Mouse (Mus musculus) liver, adult 2 months (tissue): Measurements from ENCODE around the gene Tmem170b. TPM values are rescaled to one million over a fixed set of nuclear protein-coding genes. Genes with fewer than 3 reads are reported as not detected.

Experiments
- DNase-seq: peaks from one replicate; pipeline ENCODE4 v3.0.0-alpha.2; 2011; ENCODE audit warnings: low read depth, low spot score; ENCODE audit errors: extremely low read depth
- H3K27ac ChIP-seq: fragments of 200-500 bp; replicated peaks from 2 replicates; pipeline ENCODE4 v1.5.1; 2012; ENCODE audit warnings: low read depth, mild to moderate bottlenecking, control low read depth, inconsistent platforms, low read length; ENCODE audit not compliant: insufficient read depth
- H3K27me3 ChIP-seq: fragments of 200-500 bp; 2 replicates; pipeline ENCODE4 v1.6.1; 2012; ENCODE audit warnings: mild to moderate bottlenecking, moderate library complexity, low read length, inconsistent platforms; ENCODE audit not compliant: control insufficient read depth, insufficient read depth
- H3K36me3 ChIP-seq: fragments of 200-500 bp; 2 replicates; pipeline ENCODE4 v1.6.1; 2012; ENCODE audit warnings: low read length, inconsistent platforms; ENCODE audit not compliant: control insufficient read depth, insufficient read depth
- H3K4me1 ChIP-seq: fragments of 200-500 bp; 2 replicates; pipeline ENCODE4 v1.6.1; 2011; ENCODE audit warnings: low read length; ENCODE audit not compliant: control insufficient read depth, insufficient read depth
- H3K4me3 ChIP-seq: fragments of 200-500 bp; 2 replicates; pipeline ENCODE4 v1.5.1; 2011; ENCODE audit warnings: low read depth, mild to moderate bottlenecking, control low read depth, low read length, moderate library complexity; ENCODE audit not compliant: insufficient read depth
- H3K79me2 ChIP-seq: fragments of 200-500 bp; 2 replicates; pipeline ENCODE4 v1.6.1; 2012; ENCODE audit warnings: inconsistent platforms, mild to moderate bottlenecking, low read length, moderate library complexity; ENCODE audit not compliant: control insufficient read depth, insufficient read depth
- H3K9ac ChIP-seq: fragments of 200-500 bp; 2 replicates; pipeline ENCODE4 v1.6.1; 2012; ENCODE audit warnings: low read depth, mild to moderate bottlenecking, control low read depth, inconsistent platforms, low read length
- CTCF ChIP-seq: fragments of 200-500 bp; IDR thresholded peaks from 2 replicates; pipeline ENCODE4 v1.5.1; 2011; ENCODE audit warnings: low read depth, low read length, control low read depth
- POLR2A ChIP-seq: fragments of 200-500 bp; IDR thresholded peaks from 2 replicates; pipeline ENCODE4 v1.6.1; 2011; ENCODE audit warnings: low read length, control low read depth; ENCODE audit not compliant: insufficient read depth; ENCODE audit errors: extremely low read depth
- WGBS: fragments of 180-500 bp; shearing (Covaris S2); methylation state at CpG from one replicate; pipeline ENCODE4 v1.1.7; 2018; 5-methylcytosine and 5-hydroxymethylcytosine counted together
- polyA plus RNA-seq: library from polyadenylated mRNA; depleted of rRNA; stranded (reverse); fragments of >200 nt; gene quantifications from 2 replicates; pipeline ENCODE4 v1.2.3, GENCODE M21; 2012
- total RNA-seq: library from RNA; depleted of rRNA; stranded (reverse); fragments of >200 nt; gene quantifications from 2 replicates; pipeline ENCODE4 v1.2.3, GENCODE M21; 2014

Tmem170b gene
- total and polyA plus RNA-seq, 2 experiments, result 4.4 to 9.5 TPM

- Histone ChIP-seq H3K4me3 (no peak overlapping the region), H3K9ac (no peak overlapping the region), H3K27ac (no peak overlapping the region), H3K27me3 (no peaks in the 10 kb centered on the region), H3K4me1 (peaks cover 1% of the 10 kb centered on the region; the same call in 1 of the 2 replicates), H3K36me3 (no peaks in the 10 kb centered on the region), H3K79me2 (no peaks in the 10 kb centered on the region)
- no peak for DNase-seq
- TF ChIP-seq CTCF (no peak), POLR2A (no peak)
- WGBS, result 94% methylated on average over 3 of the region's 3 CpGs
Measured at GRCm38 (mm10) chr13:41584358-41584680, 21.4 kb upstream of the Tmem170b start.

GRCm38 (mm10) chr13:41584896-41585295 is 20.8 kb upstream of the Tmem170b start:
- H3K4me3 ChIP-seq, result no peak overlapping the region
- no peak overlapping the region for H3K9ac ChIP-seq
- H3K27ac ChIP-seq, result no peak overlapping the region
- no peaks in the 10 kb centered on the region for H3K27me3 ChIP-seq
- TF ChIP-seq CTCF (no peak), POLR2A (no peak)
- H3K36me3 ChIP-seq, result no peaks in the 10 kb centered on the region
- WGBS, result 82% methylated on average over 4 of the region's 4 CpGs
- no peaks in the 10 kb centered on the region for H3K79me2 ChIP-seq
- DNase-seq, result no peak
- peaks cover 1% of the 10 kb centered on the region; the same call in 1 of the 2 replicates for H3K4me1 ChIP-seq

GRCm38 (mm10) chr13:41596678-41597077 is 9.0 kb upstream of the Tmem170b start:
- Histone ChIP-seq H3K4me3 (no peak overlapping the region), H3K79me2 (no peaks in the 10 kb centered on the region), H3K27ac (no peak overlapping the region), H3K36me3 (no peaks in the 10 kb centered on the region), H3K27me3 (no peaks in the 10 kb centered on the region), H3K4me1 (no peaks in the 10 kb centered on the region), H3K9ac (no peak overlapping the region)
- DNase-seq, result peak; percentile 48
- 50% methylated on average over 2 of the region's 2 CpGs for WGBS
- TF ChIP-seq POLR2A (no peak), CTCF (no peak)

- H3K9ac ChIP-seq, result no peak overlapping the region
- no peaks in the 10 kb centered on the region for H3K79me2 ChIP-seq
- TF ChIP-seq CTCF, result no peak
- no peaks in the 10 kb centered on the region for H3K36me3 ChIP-seq
- no peaks in the 10 kb centered on the region for H3K4me1 ChIP-seq
- no peak overlapping the region for H3K4me3 ChIP-seq
- DNase-seq, result peak; percentile 69
- H3K27me3 ChIP-seq, result no peaks in the 10 kb centered on the region
- peak overlapping the region; percentile 8; the same call in 1 of the 2 replicates for H3K27ac ChIP-seq
- WGBS, result 34% methylated on average over 4 of the region's 4 CpGs
Measured at GRCm38 (mm10) chr13:41599977-41600376, 5.7 kb upstream of the Tmem170b start.

GRCm38 (mm10) chr13:41601056-41601455 is 4.7 kb upstream of the Tmem170b start:
- DNase-seq, result no peak
- Histone ChIP-seq H3K4me3 (no peak overlapping the region), H3K9ac (no peak overlapping the region), H3K27me3 (no peaks in the 10 kb centered on the region), H3K36me3 (no peaks in the 10 kb centered on the region), H3K4me1 (no peaks in the 10 kb centered on the region), H3K27ac (no peak overlapping the region; the same call in 1 of the 2 replicates), H3K79me2 (peaks cover 2% of the 10 kb centered on the region; the same call in 1 of the 2 replicates)
- WGBS, result 84% methylated on average over 3 of the region's 3 CpGs
- no peak for TF ChIP-seq POLR2A
- no peak for TF ChIP-seq CTCF

- TF ChIP-seq POLR2A (no peak), CTCF (no peak)
- Histone ChIP-seq H3K27me3 (no peaks in the 10 kb centered on the region), H3K27ac (peak overlapping the region; percentile 0), H3K9ac (no peak overlapping the region), H3K79me2 (peaks cover 7% of the 10 kb centered on the region; the same call in 1 of the 2 replicates), H3K4me1 (peaks cover 2% of the 10 kb centered on the region; the same call in 1 of the 2 replicates), H3K36me3 (no peaks in the 10 kb centered on the region), H3K4me3 (no peak overlapping the region)
- no peak for DNase-seq
- whole genome bisulfite sequencing, result 88% methylated on average over 5 of the region's 5 CpGs
Measured at GRCm38 (mm10) chr13:41603921-41604466, 1.7 kb upstream of the Tmem170b start.
